Mouse (Mus musculus): ENCODE measurements around the gene Gpx1.

DNA sequence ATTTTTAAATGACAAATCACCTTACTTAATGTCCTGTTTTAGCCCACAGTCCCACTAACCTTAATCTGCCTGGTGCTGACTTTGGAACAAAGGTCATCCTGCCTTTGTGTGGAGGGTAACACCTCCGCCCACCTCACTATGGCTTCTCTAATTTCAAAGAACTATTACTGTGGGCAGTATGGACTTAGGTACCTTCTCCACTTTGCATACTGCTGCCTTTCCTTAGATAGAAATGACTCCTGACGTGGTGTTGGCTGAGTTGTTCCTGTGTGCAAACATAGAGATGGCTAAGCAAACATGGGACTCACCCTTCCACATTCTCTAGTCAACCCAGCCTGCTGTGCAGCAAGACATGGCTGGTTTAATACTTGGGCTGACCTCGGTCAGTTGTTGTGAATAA, 36.9 kb upstream of the Gpx1 start:
- TF ChIP-seq CTCF (IDR thresholded peaks at IDR 0.05; ENCODE audit: low read depth, low read length) = no peak
- TF ChIP-seq POLR2A (IDR thresholded peaks at IDR 0.05; ENCODE audit: extremely low read depth, insufficient read depth, low read length) = no peak

Data from liver, adult 2 months (tissue).